Mouse (Mus musculus): Measurements from ENCODE around the gene Cog6.

- no peak for TF ChIP-seq HCFC1 (IDR thresholded peaks at IDR 0.05; ENCODE audit: borderline replicate concordance, insufficient read depth, low read length)
- TF ChIP-seq ZC3H11A (IDR thresholded peaks at IDR 0.05; ENCODE audit: borderline replicate concordance, low read depth, low read length), result no peak
Measured at GRCm38 (mm10) chr3:52967046-52967445, 50.0 kb downstream of the Cog6 start.

Measured in ES-E14 (cell line).